Mouse (Mus musculus) intestine, embryonic 16.5 days (tissue): ENCODE measurements around the gene Tmem39b. TPM values are rescaled to one million over a fixed set of nuclear protein-coding genes. Genes with fewer than 3 reads are reported as not detected.

Source experiments
- ATAC-seq: fragments of 200-750 bp; cut with Nextera tagmentation; 2 replicates; pipeline ENCODE4 v1.8.0; 2017; ENCODE audit warnings: moderate TSS enrichment, moderate library complexity
- H3K27ac ChIP-seq: fragments of 300-500 bp; sonication (generic); 2 replicates; pipeline ENCODE4 v1.5.1; 2014; ENCODE audit warnings: mild to moderate bottlenecking, low read length
- H3K27me3 ChIP-seq: fragments of 300-500 bp; sonication (generic); replicated peaks from 2 replicates; pipeline ENCODE4 v1.6.1; 2014; ENCODE audit warnings: low read length, control low read depth, mixed read lengths; ENCODE audit not compliant: control insufficient read depth, insufficient read depth
- H3K36me3 ChIP-seq: fragments of 300-500 bp; sonication (generic); 2 replicates; pipeline ENCODE4 v1.6.1; 2014; ENCODE audit warnings: low read length, control low read depth; ENCODE audit not compliant: control insufficient read depth, insufficient read depth
- H3K4me1 ChIP-seq: fragments of 300-500 bp; sonication (generic); 2 replicates; pipeline ENCODE4 v1.6.1; 2014; ENCODE audit warnings: low read length, control low read depth, mixed read lengths; ENCODE audit not compliant: control insufficient read depth, insufficient read depth
- H3K4me2 ChIP-seq: fragments of 300-500 bp; sonication (generic); 2 replicates; pipeline ENCODE4 v1.6.1; 2014; ENCODE audit warnings: low read depth, low read length, control low read depth
- H3K4me3 ChIP-seq: fragments of 300-500 bp; sonication (generic); 2 replicates; pipeline ENCODE4 v1.5.1; 2014; ENCODE audit warnings: mild to moderate bottlenecking, low read length
- H3K9ac ChIP-seq: fragments of 300-500 bp; sonication (generic); 2 replicates; pipeline ENCODE4 v1.6.1; 2014; ENCODE audit warnings: low read depth, low read length
- H3K9me3 ChIP-seq: fragments of 300-500 bp; sonication (generic); 2 replicates; pipeline ENCODE4 v1.6.1; 2016; ENCODE audit warnings: low read length, control low read depth; ENCODE audit not compliant: control insufficient read depth
- WGBS: fragments of 180-500 bp; shearing (Covaris S2); extraction: QIAGEN DNeasy Blood & Tissue Kit; methylation state at CpG from one replicate; pipeline ENCODE4 v1.1.7; 2014; 5-methylcytosine and 5-hydroxymethylcytosine counted together
- polyA plus RNA-seq: library from polyadenylated mRNA; unstranded; fragments of >200 nt; fragmentation: Nextera tagmentation; extraction: Ambion mirVana; gene quantifications from 2 replicates; pipeline ENCODE4 v1.2.1, GENCODE M21; 2015

Gene Tmem39b
- 9.2 and 10.6 TPM in 2 replicates for polyA plus RNA-seq

DNA sequence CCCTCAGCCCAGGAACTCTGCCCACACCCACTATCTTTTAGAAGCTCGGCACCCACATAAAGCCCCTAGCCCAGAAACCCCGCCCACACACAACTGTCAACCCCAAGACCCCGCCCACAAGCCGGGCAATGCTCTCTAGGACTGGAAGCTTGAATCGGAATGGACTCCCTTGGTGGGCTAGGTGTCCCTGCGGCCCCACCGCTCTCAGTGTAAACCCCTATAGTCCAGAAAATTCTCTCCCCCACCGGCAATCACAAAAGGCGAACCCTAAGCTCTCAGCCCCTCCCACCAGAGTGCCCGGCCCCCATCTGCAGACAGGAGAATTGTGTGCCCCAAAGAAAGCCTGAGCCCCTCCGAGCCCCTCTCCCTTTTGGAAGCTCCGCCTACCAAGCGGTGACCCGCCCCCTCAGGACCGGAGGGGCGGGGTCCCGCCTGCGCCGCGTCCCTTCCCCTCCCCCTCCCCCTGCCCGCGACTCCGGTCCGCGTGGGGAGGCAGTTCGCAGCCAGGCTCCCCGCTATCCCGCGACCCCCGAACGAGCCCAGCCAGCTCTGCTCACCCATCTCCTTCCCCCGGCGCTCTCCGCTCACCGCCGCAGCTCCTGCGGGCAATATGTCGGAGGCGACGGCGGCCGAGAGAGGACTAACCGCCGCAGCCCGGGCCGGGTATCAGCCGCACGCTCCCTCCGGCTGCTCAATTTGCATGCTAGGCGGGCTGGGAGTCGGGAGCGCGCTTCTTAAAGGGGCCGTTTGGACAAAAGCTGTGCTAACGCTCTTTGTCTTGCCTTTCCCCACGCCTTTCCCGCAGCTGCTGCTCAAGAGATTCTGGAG lies at the start of gene Tmem39b:
Gene Tmem39b (minus strand): TSS at position 681 of the 828 bp plus-strand sequence.
- Histone ChIP-seq H3K9me3 (no peaks in the 10 kb centered on the region), H3K9ac (peak within 1 kb of the TSS; percentile 79), H3K4me3 (peak within 1 kb of the TSS; percentile 77), H3K4me2 (peak within 1 kb of the TSS; percentile 82), H3K4me1 (peaks cover 6% of the 10 kb centered on the region; the same call in 1 of the 2 replicates), H3K27ac (peak within 1 kb of the TSS; percentile 79), H3K27me3 (no peaks in the 10 kb centered on the region), H3K36me3 (0 out of 2 replicates have a peak, but pooled peaks cover 3% of the 10 kb centered on the region)
- WGBS: under 1% methylated on average over 52 of the region's 57 CpGs
- peak; percentile 93 for ATAC-seq

DNA sequence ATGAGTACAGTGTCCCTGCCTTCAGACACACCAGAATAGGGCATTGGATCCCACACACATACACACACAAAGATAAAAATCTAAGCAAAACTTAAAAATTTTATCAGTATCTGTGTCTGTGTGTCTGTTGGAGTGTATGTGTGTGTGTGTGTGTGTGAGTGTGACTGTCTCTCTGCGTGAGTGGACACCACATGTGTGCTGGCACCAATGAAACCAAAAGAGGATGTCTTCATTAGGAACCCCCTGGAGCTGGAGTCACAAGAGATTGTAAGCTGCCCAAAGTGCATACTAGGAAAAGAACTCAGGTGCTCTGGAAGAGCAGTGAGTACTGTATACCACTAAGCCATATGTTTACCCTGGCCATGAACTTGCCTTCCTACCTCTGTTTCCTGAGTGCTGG lies 49.5 kb upstream of the Tmem39b start:
- H3K9ac ChIP-seq: no peak overlapping the region
- no peaks in the 10 kb centered on the region for H3K36me3 ChIP-seq
- H3K4me3 ChIP-seq: no peak overlapping the region
- H3K27ac ChIP-seq: no peak overlapping the region
- H3K4me2 ChIP-seq: no peak overlapping the region
- no peak for ATAC-seq
- 71% methylated on average over 1 of the region's 1 CpGs for WGBS
- peaks cover 11% of the 10 kb centered on the region; the same call in 1 of the 2 replicates for H3K4me1 ChIP-seq
- no peaks in the 10 kb centered on the region for H3K27me3 ChIP-seq
- no peaks in the 10 kb centered on the region for H3K9me3 ChIP-seq

DNA sequence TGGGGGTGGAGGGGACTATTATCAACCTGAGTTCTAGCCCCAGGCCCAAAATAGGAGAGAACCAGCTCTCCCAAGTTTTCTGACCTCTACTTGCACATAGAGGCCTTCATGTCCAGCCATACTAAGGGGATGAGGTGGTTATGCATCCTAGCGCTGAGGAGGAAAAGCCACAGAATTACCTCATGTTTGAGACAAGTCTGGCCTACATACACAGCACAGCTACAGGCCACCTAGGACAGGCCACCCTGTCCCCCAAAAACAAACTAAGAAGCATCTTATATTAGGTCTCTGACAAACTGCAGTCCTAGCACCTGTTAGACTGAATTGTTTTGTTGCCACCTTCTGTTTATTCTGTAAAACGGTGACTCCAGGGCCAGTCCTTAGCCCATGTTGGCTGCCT lies 46.9 kb upstream of the Tmem39b start:
- peak overlapping the region; percentile 99 for H3K27ac ChIP-seq
- H3K4me3 ChIP-seq: peak overlapping the region; percentile 99
- peak overlapping the region; percentile 64 for H3K4me2 ChIP-seq
- no peaks in the 10 kb centered on the region for H3K36me3 ChIP-seq
- H3K9me3 ChIP-seq: no peaks in the 10 kb centered on the region
- H3K4me1 ChIP-seq: peaks cover 15% of the 10 kb centered on the region; the same call in 1 of the 2 replicates
- peak overlapping the region; percentile 99 for H3K9ac ChIP-seq
- ATAC-seq: no peak
- 39% methylated on average over 2 of the region's 2 CpGs for WGBS
- H3K27me3 ChIP-seq: no peaks in the 10 kb centered on the region

DNA sequence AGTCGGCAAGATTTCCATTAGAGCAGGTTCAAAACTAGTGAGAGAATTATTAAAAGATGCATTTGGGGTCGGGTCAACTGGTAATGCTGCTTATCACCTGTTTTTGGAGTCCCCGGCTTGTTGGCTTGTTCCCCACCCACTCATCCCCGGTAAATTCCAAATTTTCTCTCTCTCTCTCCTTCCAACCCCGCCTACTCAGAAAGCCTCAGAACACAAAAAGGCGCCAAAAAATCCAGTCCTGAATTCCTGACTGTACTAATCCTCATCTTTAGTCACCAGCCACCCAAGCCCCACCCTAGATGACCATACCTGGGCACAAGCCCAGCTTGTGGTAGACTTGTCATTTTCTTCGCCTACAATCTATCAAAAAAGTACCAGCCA lies 46.4 kb upstream of the Tmem39b start:
- Histone ChIP-seq H3K4me3 (peak overlapping the region; percentile 99), H3K36me3 (no peaks in the 10 kb centered on the region), H3K4me1 (peaks cover 15% of the 10 kb centered on the region; the same call in 1 of the 2 replicates), H3K27me3 (no peaks in the 10 kb centered on the region), H3K9me3 (no peaks in the 10 kb centered on the region), H3K9ac (peak overlapping the region; percentile 99), H3K4me2 (peak overlapping the region; percentile 64), H3K27ac (peak overlapping the region; percentile 99)
- WGBS: 8% methylated on average over 7 of the region's 7 CpGs
- no peak for ATAC-seq

DNA sequence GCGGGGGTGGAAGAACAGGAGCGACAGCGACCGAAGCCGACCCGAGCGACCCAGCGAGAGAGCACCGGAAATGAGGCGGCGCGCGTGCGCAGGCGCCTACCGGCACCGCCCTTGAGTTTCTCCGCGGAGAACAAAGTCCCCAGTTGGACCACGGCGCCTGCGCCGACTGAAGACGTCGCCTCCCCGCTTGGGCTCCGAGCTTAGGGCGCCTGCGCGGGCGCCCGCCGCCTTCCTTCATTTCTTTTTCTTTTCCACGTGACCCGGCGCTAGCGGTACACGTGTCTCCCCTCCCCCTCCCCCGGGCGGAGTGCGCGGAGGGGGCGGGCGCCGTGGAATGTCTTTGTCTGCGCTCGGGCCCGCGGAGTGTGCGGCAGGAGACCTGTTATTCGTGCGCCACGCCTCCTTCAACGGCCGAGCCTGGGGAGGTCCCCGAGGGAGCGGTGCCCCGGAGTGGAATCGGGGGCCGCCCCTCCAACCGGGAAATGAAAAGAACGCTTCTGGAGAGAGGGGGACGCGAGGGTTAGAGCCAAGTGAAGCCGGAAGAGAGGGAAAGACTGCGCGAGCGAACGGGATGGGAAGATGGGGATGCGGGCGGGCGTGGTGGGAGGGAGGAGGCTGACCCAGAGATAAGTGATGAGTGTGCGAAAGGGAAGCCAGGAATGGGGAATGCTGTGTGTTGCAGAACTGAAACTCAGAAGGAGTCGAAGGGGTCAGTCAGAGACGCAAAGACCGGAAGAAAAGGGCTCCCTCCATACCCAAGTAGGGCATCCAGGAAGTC lies 45.8 kb upstream of the Tmem39b start, which contains the start of gene Khdrbs1:
Gene Khdrbs1 (minus strand): TSS at position 72 of the 778 bp plus-strand sequence.
- H3K27ac ChIP-seq: peak within 1 kb of the TSS; percentile 99
- peak; percentile 95 for ATAC-seq
- H3K9ac ChIP-seq: peak within 1 kb of the TSS; percentile 99
- peak within 1 kb of the TSS; percentile 99 for H3K4me3 ChIP-seq
- H3K4me1 ChIP-seq: peaks cover 15% of the 10 kb centered on the region; the same call in 1 of the 2 replicates
- under 1% methylated on average over 72 of the region's 76 CpGs for WGBS
- no peaks in the 10 kb centered on the region for H3K36me3 ChIP-seq
- H3K27me3 ChIP-seq: no peaks in the 10 kb centered on the region
- peak within 1 kb of the TSS; percentile 72 for H3K4me2 ChIP-seq
- no peaks in the 10 kb centered on the region for H3K9me3 ChIP-seq

DNA sequence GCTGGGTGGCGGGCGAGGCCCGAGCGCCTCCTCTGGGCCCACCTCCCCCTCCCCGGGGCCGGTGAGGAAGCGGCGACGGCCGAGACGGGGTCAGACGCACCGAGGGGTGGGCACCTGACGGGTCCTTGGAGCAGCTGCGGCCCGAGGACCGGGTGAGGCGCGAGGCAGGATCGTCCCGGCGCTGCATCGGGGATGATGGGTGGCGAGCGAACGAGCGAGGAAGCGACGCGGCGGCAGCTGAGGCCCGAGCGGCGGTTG lies 45.3 kb upstream of the Tmem39b start:
- Histone ChIP-seq H3K27ac (peak overlapping the region; percentile 92), H3K4me1 (peaks cover 15% of the 10 kb centered on the region; the same call in 1 of the 2 replicates), H3K36me3 (no peaks in the 10 kb centered on the region), H3K4me3 (peak overlapping the region; percentile 99), H3K9me3 (no peaks in the 10 kb centered on the region), H3K27me3 (no peaks in the 10 kb centered on the region), H3K4me2 (no peak overlapping the region), H3K9ac (peak overlapping the region; percentile 99)
- WGBS: 0% methylated on average over 26 of the region's 34 CpGs
- peak; percentile 57 for ATAC-seq

DNA sequence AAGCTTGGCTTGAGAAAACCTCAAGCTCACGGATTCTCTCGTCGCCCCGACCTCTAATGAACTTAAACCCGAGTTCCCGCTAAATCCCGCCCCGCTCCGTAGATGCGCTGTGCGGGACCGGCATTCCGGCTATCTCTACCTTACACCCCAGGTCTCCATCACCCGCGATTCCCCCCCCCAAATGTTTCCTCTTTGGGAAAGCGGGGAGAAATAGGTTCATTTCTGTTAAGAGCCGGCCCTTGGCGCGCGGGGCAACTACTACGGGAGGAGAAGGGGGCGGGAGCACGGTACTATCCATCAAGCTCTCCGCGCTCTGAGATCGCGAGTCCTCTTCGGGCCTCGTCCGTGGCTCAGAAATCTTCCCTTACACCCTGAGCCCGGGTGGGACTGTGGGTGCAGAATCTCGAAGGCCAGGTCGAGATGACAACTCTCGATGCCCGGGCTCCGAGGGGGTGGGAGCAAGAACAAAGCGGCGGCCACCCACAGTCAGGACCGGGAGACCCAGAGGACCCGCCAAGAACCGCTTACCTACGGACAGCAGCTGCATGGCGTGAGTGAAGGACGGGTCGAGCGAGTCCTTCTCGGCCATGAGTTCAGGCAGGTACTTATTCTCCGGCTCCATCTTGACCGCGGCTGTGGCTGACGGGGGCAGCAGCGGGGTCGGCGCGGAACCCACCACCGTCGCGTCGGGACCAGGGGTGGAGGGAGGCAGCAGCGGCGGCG lies 44.8 kb upstream of the Tmem39b start:
- no peaks in the 10 kb centered on the region for H3K27me3 ChIP-seq
- H3K27ac ChIP-seq: peak overlapping the region; percentile 92
- H3K4me3 ChIP-seq: peak overlapping the region; percentile 99
- no peak; the same call in none of the 2 replicates for ATAC-seq
- peaks cover 15% of the 10 kb centered on the region; the same call in 1 of the 2 replicates for H3K4me1 ChIP-seq
- H3K4me2 ChIP-seq: peak overlapping the region; percentile 72
- H3K9ac ChIP-seq: peak overlapping the region; percentile 99
- under 1% methylated on average over 62 of the region's 62 CpGs for WGBS
- no peaks in the 10 kb centered on the region for H3K36me3 ChIP-seq
- H3K9me3 ChIP-seq: no peaks in the 10 kb centered on the region

DNA sequence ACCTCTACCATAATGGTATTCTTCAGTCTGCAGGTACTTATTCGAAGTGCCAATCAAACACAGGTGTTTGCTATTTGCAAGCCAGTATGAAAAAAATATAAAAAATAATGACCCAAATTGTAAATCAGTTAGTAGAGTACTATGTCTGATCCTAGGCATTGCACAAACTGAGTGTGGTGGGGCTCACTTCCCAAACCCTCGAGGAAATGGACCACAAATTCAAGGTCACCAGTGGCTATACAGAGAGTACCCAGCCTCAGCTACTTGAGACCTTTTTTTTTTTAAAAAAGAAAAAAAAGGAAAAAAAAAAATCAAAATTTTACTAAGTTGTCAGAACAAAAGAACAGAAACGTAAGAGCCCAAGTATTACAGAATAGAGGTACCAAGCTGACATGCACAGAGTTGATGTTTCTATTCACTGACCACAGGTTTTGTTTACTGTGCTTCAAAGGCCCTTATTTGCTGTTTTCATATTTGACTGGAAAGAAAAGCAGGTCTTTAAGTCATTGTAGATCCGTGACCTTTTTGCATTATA lies 42.5 kb upstream of the Tmem39b start:
- Histone ChIP-seq H3K4me1 (peaks cover 15% of the 10 kb centered on the region; the same call in 1 of the 2 replicates), H3K9me3 (no peaks in the 10 kb centered on the region), H3K27me3 (no peaks in the 10 kb centered on the region), H3K4me2 (peak overlapping the region; percentile 22; the same call in 1 of the 2 replicates), H3K36me3 (no peaks in the 10 kb centered on the region), H3K27ac (no peak overlapping the region), H3K4me3 (0 out of 2 replicates have a peak overlapping the region, but pooled peaks have one; percentile 5), H3K9ac (no peak overlapping the region)
- 64% methylated on average over 4 of the region's 4 CpGs for WGBS
- ATAC-seq: no peak
